Mouse (Mus musculus): ENCODE results near the gene Me3.
A peak's percentile ranks its signal among the peaks of the same experiment; 100 is the strongest.

Me3 gene

DNA sequence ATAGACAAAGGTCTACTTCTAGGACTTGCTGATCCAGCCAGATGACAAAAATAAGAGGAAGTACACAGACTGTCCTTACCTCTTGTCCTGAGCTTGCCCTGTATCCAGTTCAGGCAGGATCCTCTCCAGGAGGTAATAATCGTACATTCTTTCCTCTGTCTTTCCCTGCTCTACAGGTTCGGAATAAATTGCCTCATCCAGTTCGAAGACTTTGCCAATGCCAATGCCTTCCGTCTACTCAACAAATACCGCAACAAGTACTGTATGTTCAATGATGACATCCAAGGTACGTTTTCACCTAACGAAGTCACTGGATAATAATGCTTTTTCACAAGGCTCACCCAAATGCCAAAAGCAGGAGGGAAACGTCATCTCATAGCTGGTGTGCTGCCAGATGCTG lies 201.3 kb downstream of the Me3 start:
- DNase-seq (ENCODE audit: low read depth, low spot score), result no peak

DNA sequence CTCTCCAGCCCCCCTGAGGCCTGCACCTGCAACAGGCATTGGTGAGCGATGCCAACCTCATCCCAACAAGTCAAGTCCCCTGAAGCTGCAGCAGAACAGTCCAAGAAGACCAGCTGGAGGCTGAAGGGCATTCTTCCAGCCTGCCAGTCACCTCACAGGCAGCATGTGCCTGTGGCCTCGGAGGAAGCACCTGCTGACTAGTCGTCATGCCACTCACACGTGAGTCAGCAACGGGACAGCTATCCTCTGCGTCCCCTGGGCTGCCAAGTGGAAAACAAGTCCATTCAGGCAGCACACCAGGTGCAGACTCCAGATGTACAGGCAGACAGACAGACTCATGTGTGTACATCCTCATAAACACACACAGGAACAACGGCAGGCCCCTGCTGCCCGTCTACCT lies 203.4 kb downstream of the Me3 start:
- DNase-seq (ENCODE audit: low read depth, low spot score), result no peak

DNA sequence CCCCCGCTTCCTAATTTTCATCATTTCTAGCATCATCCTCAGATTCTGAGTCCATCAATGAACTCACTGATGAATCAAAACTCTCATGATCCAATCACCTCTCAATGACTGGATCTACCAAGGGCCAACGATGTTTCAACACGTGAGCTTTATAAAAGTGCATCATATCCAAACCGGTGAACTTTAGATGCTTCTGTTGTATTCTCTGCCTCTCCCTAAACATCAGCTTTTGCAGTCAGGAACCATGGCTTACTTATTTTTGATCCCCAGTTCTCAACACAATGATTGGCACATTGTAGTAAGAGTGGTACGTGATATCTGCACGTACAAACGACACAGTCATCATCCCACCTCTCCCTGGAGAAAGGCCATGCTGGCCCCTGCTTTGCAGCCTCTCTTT lies 204.5 kb downstream of the Me3 start:
- no peak for DNase-seq (ENCODE audit: low read depth, low spot score)

DNA sequence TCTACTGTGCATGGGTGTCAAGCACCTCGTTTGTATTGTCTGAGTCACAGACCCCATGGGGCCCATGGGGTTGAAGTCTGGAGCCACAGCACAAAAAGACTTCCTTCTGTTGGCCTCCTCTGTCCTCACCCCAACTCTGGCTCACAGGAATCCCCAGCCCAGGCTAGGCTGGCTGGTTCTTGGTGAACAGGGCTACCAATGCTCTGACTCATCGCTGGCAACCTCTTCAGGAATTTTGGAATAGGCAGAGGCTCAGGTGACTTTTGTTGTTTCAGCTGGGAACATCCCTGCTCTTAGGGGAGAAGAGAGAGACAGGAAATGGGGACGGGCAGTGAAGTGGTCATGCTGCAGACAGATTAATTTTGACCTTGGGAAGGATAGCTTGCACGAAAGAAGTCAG lies 205.6 kb downstream of the Me3 start:
- no peak for DNase-seq (ENCODE audit: low read depth, low spot score)

DNA sequence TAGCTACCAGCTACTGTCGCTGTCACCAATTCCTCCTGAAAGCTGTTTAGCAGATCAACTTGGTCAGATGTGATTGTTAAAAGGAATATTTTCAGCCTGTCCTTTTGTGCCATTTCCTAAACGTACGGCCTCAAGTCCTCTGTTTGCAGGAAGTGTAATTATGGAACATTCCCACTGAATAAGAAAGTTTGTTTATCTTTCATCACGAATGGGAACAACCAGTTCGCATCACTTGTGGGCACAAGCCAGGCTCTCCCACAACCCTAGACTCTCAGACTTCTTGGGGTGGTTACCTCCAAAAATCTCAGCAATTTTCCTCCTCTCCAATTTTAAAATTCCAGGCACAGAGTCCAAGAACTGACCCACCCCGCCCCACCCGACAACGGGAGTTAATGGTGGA lies 207.5 kb downstream of the Me3 start:
- DNase-seq (ENCODE audit: low read depth, low spot score), result no peak

DNA sequence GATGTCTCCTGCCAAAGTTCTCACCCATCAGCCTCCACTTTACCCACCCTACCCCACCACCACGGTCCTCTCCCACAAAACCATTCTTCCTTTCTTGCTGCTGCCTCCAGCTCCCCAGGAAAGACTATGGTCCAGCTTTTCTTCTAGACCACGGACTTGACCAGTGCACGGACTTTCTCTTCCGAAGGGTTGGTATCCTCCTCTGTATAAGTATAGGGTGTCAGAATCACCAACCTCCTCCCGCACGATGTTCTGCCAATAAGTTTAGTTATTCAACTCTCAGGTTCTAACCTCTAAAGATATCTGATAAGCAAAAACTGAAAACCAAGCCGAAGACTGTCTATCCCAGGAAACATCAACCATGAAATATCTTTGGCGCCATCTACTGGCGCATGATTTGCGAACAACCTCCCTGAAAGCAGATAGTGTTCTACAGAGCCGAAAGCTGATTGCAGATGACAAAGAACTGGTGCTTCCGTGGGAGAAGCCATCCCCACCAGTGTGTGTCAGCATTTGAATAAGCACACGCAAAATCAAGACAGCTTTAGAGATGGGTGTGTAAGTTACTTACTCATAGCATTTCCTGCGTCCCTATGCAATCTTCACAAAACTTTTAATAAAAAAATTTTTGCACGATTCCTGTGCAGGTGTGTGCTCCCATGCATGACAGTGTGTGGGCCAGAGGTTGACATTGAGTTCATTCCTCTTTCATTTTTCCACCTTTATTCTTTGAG lies 209.6 kb downstream of the Me3 start:
- peak; percentile 72 for DNase-seq (ENCODE audit: low read depth, low spot score)

DNA sequence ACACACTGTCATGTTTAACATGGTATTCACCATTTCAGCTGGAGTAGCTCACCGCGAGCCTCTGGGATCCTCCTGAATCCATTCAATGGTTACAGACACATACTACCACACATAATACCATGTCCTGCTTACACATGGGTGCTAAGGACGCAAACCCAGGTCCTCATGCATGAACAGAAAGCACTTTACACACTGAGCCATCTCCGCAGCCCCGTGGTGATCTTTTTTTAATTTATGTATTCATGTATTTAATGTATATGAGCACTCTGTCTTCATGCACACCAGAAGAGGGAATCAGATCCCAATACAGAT lies 210.2 kb downstream of the Me3 start:
- DNase-seq (ENCODE audit: low read depth, low spot score), result no peak

DNA sequence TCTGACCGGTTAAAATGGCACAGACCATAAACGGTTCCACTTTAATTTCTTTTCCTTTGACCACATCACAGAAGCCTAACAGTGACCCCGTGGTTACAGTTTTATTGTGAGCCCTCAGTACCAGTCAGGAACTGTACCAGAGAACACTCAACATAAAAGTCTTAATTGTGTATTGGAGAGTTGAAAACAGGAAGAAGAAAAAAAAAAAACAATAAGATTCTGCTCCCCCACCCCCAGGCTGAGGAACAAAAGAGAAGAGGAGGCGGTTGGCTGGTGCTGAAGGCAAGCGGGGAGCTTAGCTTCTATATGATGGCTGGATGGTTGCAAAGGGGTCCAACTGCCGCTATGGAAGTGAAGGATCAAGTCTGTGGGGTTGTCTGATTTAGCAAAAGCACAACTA lies 210.9 kb downstream of the Me3 start:
- DNase-seq (ENCODE audit: low read depth, low spot score), result no peak

DNA sequence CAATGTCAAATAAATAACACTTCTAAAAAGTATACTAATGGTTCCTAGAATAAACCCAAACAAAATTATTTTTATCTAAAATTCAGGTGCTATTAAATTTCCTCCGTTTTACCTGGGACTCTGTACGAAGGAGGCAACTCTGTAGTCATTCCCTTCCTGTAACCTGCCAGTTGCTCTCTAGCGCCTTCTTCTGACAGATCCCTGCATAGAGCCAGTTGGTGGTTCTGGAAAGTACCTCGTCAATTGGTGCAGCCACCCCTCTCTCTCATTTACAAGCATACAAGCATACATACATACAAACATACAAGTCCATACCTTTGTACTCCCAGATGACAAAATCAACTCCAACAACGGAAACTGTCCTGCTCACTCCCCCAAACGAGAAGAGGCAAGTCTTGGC lies 211.3 kb downstream of the Me3 start:
- DNase-seq (ENCODE audit: low read depth, low spot score), result no peak

DNA sequence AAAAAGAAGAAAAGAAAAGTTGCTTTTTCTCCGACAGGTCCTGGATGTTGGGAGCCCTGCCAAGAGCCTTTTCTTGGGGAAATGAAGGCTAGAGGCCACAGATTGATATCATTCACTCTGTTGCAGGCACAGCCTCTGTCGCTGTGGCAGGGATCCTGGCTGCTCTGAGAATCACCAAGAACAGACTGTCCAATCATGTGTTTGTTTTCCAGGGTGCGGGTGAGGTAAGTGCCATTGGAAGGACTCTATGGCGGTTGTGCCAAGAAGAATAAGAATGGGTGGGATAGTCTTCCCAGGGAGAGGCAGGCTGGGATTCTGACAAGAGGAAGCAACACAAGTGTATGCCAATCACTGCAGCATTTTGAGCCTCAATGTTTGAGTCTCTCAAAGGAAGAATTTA lies 213.5 kb downstream of the Me3 start:
- DNase-seq (ENCODE audit: low read depth, low spot score), result no peak

DNA sequence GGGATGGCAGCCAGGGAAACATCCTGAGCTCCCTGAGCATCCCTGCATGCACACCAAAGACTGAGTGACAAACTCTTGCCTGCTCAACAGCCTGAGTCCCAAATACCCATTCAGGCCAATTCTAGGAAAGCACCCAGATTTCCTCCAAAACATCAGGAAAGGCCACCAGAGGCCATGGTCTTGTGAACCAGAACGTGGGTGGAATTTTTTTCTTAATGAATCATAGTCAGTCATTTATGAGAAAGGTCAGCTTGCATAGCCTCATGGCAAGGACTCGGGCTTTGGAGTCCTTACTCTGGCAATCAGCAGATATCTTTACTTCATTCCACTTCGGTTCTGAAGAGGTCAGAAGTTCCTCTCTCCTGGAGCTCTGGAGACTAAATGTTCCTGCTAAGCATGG lies 218.3 kb downstream of the Me3 start:
- DNase-seq (ENCODE audit: low read depth, low spot score), result no peak

DNA sequence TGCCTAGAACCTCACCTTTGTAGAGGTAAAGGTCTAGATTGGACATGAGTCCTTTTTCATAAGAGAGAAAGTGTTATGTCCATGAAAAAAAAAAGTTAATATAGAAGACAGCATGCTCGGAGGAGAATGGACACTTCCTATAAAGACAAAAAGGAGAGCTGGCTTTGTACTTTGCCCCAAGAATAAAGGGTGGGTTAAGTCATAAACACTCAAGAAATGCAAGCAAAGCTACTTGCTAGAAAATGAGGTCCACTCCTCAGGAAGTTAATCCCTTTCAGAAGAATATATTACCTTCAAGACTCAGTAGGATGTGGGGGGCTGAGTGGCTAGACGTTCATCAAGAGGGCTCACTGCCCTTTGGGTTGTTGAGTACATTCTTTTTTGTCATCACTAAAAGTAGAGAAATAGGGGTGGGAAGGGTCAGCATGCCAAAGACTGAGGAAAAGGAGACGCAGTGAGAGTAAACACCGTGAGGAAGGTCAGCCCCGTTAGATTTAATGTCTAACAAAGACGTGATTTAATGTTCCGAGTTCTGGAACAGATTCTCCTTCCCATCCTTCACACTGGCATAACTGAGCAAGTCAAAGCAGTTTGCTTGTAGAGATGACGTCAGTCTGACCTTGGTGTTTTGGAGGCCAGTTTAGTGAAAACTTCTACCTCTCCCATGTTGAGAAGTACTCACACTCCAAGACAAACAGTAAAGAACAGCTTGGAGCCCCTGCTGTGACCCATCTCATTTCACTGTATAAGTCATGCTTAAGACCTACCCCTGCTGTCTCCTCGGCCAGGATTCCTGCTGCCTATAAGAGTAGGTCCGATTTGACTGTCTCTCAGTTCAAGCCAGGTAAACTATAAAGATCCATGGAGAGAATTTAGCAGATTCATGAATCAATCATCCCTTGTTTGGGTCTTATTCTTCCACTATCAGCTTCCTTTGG lies 220.2 kb downstream of the Me3 start:
- DNase-seq (ENCODE audit: low read depth, low spot score), result no peak

DNA sequence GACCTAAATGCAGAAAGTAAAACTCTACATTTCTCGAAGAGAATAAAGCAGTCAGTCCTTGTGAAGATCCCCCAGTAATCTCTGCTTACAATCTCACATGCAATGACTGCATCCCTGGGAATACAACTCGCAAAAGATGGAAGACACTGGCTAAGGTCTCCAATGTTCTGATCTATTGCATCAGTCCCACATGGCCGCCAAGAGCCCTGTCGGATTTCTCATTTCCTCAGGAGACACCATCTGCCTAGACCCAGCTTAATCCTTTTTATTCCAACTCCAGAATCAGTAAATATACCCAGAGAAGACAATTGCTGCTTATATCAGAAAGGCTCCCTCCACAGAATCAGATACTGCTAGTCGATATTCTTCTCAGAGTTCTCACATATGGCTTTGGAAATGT lies 220.9 kb downstream of the Me3 start:
- DNase-seq (ENCODE audit: low read depth, low spot score), result no peak

DNA sequence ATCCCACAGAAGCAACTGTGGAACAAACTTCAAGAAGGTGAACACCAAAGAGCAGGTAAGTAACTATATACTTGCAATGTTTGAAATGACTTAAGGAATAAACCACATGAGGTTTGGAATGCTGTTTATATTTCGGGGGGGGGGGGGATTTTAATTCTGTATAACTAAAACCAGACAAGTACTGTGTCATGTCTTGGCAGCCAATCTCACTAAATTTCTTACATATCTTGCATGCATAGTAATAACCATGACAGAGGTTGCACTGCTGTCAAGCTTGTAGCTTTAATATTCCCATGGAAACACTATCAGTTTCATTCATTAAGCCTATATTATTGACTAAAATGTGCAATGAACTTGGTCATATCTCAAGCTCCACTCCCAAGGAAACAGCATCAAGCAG lies 223.0 kb downstream of the Me3 start:
- no peak for DNase-seq (ENCODE audit: low read depth, low spot score)

DNA sequence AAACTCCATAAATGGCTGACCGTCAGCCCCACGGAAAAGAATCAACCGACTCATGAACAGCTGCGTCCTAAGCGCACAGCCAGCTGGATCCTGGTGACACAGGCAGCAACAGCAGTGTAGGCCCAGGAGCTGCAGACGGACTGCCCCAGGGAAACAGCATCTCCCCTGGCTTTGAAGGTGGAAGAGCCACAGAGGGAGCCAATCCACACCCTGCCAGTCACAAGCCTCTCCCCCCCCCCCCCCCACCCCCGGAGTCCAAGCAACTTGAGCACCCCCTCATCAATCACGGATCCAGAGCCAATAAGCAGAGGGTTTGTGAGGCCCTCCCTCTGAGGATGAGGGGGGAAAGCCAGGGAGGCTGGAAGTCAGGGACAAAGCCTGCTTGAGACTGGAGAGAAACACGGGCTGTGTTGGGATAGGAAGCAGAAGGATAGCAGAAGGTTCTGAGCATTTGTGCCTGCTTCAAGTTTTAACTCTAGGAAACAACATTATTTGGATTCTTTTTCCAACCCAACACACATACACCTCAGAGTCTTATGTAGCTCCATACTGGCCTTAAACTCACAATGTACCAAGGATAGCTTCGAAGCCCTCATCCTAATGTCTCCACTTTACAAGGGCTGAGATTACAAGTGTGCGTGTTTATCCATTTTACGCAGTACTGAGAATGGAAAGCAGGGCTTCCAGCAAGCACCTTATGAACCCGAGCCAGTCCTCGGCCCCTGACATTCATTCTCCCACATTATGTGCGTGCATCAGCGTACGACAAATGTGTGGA lies 224.4 kb downstream of the Me3 start:
- DNase-seq (ENCODE audit: low read depth, low spot score), result no peak

DNA sequence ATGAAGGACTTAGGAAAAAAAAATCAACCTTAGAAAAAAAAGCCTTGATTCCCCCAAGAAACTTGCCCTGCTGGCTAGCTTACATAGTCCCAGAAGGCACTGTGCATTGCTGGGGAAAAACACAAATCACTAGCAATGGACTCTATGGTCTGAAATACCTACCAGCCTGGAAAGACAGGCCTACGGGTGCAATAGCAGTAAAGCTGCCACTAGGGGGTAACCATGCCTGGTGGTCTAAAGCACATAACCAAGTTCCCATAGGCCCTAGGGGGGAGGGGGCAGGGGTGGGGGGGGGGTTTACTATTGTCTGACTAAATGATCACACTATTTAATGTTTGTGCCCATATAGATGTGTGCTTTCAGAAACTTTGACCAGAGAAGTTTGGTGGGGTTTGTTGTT lies 232.6 kb downstream of the Me3 start:
- no peak for DNase-seq (ENCODE audit: low read depth, low spot score)

DNA sequence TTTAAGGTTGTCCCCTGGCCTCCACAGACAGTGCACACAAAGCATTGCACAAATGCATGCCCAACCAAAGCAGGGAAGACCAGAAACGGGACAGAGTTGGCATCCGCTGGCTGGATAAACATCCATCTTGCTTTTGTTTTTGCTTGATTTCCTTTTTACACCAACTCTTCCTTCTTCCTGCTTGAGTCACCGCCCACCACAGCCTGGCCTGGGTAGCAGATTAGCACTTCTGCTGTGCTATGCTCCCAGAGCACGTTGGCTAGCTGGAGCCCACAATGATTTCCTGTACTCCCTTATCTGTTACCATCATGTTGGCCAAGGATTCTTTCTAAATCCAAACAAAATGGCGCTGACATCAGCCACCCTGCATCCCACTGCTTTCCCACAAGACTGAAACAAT lies 235.0 kb downstream of the Me3 start:
- DNase-seq (ENCODE audit: low read depth, low spot score), result no peak

DNA sequence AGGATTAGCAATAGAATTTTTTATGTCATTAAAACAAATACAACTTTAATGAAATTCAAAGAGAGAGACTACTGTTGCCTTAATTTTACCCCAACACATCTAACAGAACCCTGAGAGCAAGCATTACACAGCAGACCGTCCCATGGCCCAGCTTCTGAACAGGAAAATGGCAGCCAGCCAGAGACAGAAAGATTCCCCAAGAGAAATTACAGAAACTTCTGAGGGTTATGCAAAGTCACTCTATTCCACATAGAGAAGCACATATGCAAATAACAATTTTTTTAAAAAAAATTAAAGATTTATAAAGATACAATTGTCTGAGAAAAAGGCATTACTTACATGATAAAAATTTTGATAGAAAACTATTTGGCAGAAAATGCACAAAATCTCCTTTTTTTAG lies 247.5 kb downstream of the Me3 start:
- no peak for DNase-seq (ENCODE audit: low read depth, low spot score)

DNA sequence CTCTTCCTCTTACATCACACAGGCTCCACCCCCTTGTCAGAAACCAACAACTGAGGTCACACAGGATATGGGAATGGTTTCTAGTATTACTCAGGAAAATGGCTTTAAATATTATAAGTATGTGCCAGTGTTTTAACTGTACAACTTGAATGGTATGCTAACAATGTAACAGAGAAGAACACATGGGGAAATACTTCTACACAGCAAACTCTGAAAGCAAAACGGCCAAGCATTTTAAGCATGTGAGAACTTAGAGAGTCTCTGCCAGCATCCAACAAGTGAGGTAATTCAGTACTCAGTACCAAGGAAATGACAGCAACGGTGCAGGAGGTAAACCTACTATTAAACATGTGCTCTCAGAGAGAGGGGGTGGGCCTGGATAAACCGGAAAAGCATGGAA lies 252.4 kb downstream of the Me3 start:
- DNase-seq (ENCODE audit: low read depth, low spot score), result no peak

DNA sequence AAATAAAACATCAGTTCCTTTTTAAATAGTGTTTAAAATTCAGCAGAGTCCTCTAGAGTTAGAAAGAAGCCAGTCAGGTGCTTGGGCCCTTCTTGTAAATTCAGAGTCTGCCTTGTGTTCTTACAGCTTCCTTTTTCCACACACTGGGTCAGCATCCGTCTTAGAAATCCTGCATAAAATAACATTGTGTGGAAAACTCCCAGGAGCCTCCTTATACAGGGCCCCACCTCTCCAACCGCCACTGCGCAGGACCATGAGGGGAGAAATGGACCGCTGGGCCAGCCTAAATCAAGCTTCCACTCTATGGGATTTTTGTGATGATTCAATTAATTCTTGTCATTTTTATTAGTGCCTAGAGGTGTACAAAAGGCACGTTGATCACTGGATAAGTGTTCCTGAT lies 259.2 kb downstream of the Me3 start:
- DNase-seq (ENCODE audit: low read depth, low spot score), result no peak

DNA sequence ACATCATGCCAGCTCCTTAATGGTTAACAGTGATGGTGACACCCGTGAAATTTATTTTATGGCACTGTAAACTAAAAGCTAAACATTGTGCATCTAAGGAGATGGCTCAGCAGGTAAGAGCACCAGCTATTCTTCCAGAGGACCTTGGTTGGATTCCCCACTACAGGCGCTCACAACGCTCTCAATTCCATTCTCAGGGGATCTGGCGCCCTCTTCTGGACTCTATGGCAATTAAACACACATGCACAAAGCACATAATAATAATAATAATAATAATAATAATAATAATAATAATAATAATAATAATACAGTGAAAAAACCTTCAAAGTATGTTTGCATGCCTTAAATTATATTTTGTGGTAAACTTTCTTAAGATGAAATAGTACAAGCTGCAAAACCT lies 259.7 kb downstream of the Me3 start:
- DNase-seq (ENCODE audit: low read depth, low spot score), result no peak

DNA sequence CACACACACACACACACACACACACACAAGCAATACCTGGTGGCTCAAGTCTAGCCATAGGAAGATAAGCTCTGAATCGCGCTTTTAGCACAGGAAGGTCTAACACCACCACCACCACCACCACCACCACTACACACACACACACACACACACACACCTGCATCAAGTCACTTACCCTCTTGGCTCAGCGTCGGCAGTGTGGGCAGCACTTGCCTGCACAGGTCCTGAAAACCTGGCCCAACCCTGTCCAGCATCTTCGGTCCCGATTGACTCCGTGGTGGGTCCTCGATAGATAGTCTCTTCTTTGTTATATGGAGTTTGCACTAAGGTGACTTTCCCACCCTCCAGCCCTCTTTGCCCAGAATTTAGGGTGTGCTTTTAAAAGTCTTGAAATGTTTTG lies 270.8 kb downstream of the Me3 start:
- no peak for DNase-seq (ENCODE audit: low read depth, low spot score)
